Mouse (Mus musculus) hindbrain, postnatal 0 days (tissue): Measurements from ENCODE around the gene Tbck. TPM values are rescaled to one million over a fixed set of nuclear protein-coding genes. Genes with fewer than 3 reads are reported as not detected.

ENCODE experiments used
- ATAC-seq: fragments of 200-750 bp; cut with Nextera tagmentation; 2 replicates; pipeline ENCODE4 v1.8.0; 2017; ENCODE audit warnings: mild to moderate bottlenecking, moderate TSS enrichment, moderate library complexity
- DNase-seq: peaks from one replicate; pipeline ENCODE4 v3.0.0-alpha.2; 2015; ENCODE audit warnings: low spot score
- H3K27ac ChIP-seq: fragments of 300-500 bp; sonication (generic); 2 replicates; pipeline ENCODE4 v1.5.1; 2014; ENCODE audit warnings: mild to moderate bottlenecking
- H3K27me3 ChIP-seq: fragments of 300-500 bp; sonication (generic); 2 replicates; pipeline ENCODE4 v1.6.1; 2014; ENCODE audit warnings: low read length, mixed read lengths; ENCODE audit not compliant: insufficient read depth
- H3K36me3 ChIP-seq: fragments of 300-500 bp; sonication (generic); 2 replicates; pipeline ENCODE4 v1.6.1; 2014; ENCODE audit warnings: low read length, mixed read lengths; ENCODE audit not compliant: insufficient read depth
- H3K4me1 ChIP-seq: fragments of 300-500 bp; sonication (generic); 2 replicates; pipeline ENCODE4 v1.6.1; 2014; ENCODE audit warnings: antibody characterized with exemption, low read length, mixed read lengths; ENCODE audit not compliant: insufficient read depth
- H3K4me2 ChIP-seq: fragments of 300-500 bp; sonication (generic); 2 replicates; pipeline ENCODE4 v1.6.1; 2014; ENCODE audit warnings: low read depth, mild to moderate bottlenecking, low read length, moderate library complexity, mixed read lengths
- H3K4me3 ChIP-seq: fragments of 300-500 bp; sonication (generic); 2 replicates; pipeline ENCODE4 v1.5.1; 2014; ENCODE audit warnings: low read length
- H3K9ac ChIP-seq: fragments of 300-500 bp; sonication (generic); replicated peaks from 2 replicates; pipeline ENCODE4 v1.6.1; 2014; ENCODE audit warnings: mild to moderate bottlenecking, low read length, moderate library complexity, mixed read lengths
- H3K9me3 ChIP-seq: fragments of 300-500 bp; sonication (generic); 2 replicates; pipeline ENCODE4 v1.6.1; 2016; ENCODE audit warnings: low read length, mixed read lengths
- CTCF ChIP-seq: IDR thresholded peaks from 2 replicates; pipeline ENCODE4 v1.5.1; 2016; ENCODE audit warnings: antibody characterized with exemption, control low read depth, low read depth
- whole genome bisulfite sequencing: fragments of 180-500 bp; shearing (Covaris S2); extraction: QIAGEN DNeasy Blood & Tissue Kit; methylation state at CpG from one replicate; pipeline ENCODE4 v1.1.7; 2014; 5-methylcytosine and 5-hydroxymethylcytosine counted together
- polyA plus RNA-seq: library from polyadenylated mRNA; unstranded; fragments of >200 nt; fragmentation: Nextera tagmentation; extraction: Ambion mirVana; gene quantifications from 2 replicates; pipeline ENCODE4 v1.2.1, GENCODE M21; 2015
- total RNA-seq: library from RNA; depleted of rRNA; stranded (reverse); fragments of >200 nt; gene quantifications from 2 replicates; pipeline ENCODE4 v1.2.3, GENCODE M21; 2014

Tbck gene
- total and polyA plus RNA-seq, 2 experiments from 2014 or later = 32.1 to 38.6 TPM

DNA sequence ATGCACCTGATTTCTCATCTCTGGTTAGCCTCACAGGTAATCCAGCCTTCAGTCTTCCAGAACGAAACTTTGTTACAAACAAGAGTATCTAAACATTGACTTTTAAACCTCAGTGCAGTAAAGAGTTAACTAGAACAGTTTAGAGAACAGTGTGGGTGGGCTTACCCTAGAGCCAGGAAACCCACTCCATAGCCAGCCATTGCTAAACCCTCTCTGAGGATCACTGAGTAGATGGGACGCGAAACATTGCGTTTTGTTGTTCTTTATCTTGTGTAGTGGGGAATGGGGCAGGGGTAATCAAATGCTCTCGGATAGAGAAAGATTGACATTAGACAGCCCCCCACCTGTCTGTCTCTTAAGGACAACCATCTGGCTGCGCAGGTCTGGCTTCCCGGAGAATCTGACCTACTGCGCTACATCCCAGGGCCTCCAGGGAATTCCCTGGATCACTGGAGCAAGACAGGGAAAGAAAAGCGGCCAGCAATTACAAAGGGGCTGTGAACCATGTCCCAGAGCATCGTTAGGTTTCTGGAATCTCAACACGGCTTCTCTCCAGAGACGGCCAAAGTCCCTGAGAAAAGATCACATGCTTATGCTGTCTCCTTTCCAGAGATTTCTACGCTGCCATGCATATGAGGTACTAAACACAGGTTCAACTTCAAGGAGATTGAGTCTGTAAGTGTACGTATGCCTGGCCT, 192.2 kb downstream of the Tbck start:
- no peaks in the 10 kb centered on the region for H3K27me3 ChIP-seq
- 43% methylated on average over 14 of the region's 14 CpGs for WGBS
- H3K4me2 ChIP-seq = no peak overlapping the region

DNA sequence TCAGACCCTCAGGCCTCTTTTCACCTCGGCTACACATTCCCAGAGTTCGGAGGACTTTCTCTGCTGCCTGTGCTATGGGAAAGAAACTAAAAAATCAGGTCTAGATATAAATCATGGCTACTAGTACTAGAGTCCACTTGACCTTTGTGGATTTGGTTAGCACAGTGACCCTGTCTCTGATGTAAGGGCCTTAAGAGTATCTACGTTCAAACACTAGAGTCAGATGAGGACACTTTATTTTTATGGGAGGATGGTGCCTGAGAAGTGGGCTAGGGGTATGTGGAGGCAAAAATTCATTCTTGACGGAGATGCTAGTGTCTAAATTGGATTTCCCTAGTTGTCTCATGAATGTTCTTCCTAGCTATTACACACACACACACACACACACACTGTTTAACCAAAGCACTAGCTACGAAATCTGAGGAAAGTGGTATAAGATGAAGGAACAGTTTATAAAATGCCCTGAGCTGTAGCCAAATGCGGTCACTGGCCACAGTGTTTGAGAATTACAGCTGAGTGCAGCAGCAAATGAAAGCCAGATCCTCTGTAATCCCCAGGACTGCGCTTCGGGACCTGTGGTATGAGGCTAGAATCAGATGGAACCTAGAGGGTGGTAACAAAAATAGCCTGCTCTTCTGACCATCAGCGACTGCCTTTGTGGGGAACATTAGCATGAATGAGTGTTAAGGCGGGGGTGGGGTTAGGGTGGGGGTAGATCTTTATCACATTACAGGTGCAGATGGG, 193.2 kb downstream of the Tbck start:
- DNase-seq (no peak), ATAC-seq (no peak)
- Histone ChIP-seq H3K4me3 (no peak overlapping the region), H3K9me3 (no peaks in the 10 kb centered on the region), H3K4me2 (no peak overlapping the region), H3K27me3 (no peaks in the 10 kb centered on the region), H3K4me1 (no peaks in the 10 kb centered on the region; the same call in none of the 2 replicates), H3K9ac (no peak overlapping the region), H3K27ac (no peak overlapping the region), H3K36me3 (no peaks in the 10 kb centered on the region)
- TF ChIP-seq CTCF = no peak
- WGBS = 78% methylated on average over 10 of the region's 10 CpGs

More for the DNA sequence above, 192.2 kb downstream of the Tbck start:
- Histone ChIP-seq H3K36me3 (no peaks in the 10 kb centered on the region), H3K9ac (no peak overlapping the region), H3K4me3 (no peak overlapping the region), H3K9me3 (no peaks in the 10 kb centered on the region), H3K27ac (no peak overlapping the region), H3K4me1 (no peaks in the 10 kb centered on the region; the same call in none of the 2 replicates)
- ATAC-seq = peak; percentile 16; the same call in 1 of the 2 replicates
- DNase-seq = peak; percentile 30
- no peak for TF ChIP-seq CTCF

DNA sequence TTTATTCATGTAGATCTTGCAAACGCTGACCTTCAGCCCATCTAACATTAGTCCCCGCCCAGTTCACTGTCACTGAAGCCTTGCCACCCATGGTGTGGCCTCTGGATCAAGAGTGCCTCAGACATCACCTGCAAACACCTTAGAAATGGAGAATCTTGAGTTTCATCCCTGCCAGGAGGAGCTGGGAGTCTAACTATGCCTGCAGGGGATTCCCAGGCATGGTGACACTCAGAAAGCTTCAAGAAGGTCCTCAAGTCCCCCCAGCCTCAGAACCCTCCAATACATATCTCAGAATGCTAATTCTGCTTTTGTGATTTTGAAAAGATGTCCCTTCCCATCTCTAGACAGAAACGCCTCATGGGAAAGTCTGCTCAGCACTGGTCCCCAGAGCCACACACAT, 196.4 kb downstream of the Tbck start:
- ATAC-seq (0 out of 2 replicates have a peak, but pooled peaks have one; percentile 14), DNase-seq (no peak)
- no peak for TF ChIP-seq CTCF
- Histone ChIP-seq H3K4me2 (peak overlapping the region; percentile 19), H3K27ac (no peak overlapping the region), H3K27me3 (no peaks in the 10 kb centered on the region), H3K4me1 (no peaks in the 10 kb centered on the region; the same call in none of the 2 replicates), H3K9ac (no peak overlapping the region), H3K36me3 (no peaks in the 10 kb centered on the region), H3K9me3 (no peaks in the 10 kb centered on the region), H3K4me3 (no peak overlapping the region)
- 76% methylated on average over 3 of the region's 3 CpGs for WGBS

DNA sequence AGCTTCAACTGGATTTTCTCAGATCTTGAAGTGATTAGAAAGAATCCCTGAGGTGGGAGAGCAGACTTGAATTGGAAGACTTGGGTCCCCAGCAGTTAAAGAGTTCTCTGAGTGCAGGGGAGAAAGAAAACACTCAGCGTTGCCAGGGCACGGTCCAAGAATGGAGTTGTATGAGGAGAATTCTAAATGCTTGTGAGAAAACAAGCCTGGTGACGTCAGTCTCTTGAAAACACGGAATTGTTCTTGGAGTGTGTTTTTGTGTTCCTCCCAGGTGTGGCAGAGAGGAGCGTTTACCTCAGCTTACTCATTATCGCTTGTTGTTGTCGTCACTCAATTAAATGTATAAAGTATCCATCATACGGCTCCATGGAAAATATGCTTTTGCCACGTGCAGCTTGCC, 196.9 kb downstream of the Tbck start:
- no peaks in the 10 kb centered on the region for H3K9me3 ChIP-seq
- H3K27ac ChIP-seq = no peak overlapping the region
- no peak for TF ChIP-seq CTCF
- ATAC-seq (peak; percentile 75), DNase-seq (peak; percentile 61)
- H3K9ac ChIP-seq = no peak overlapping the region
- peak overlapping the region; percentile 19 for H3K4me2 ChIP-seq
- 39% methylated on average over 9 of the region's 9 CpGs for WGBS
- no peaks in the 10 kb centered on the region; the same call in none of the 2 replicates for H3K4me1 ChIP-seq
- H3K27me3 ChIP-seq = no peaks in the 10 kb centered on the region
- no peak overlapping the region for H3K4me3 ChIP-seq
- H3K36me3 ChIP-seq = no peaks in the 10 kb centered on the region

DNA sequence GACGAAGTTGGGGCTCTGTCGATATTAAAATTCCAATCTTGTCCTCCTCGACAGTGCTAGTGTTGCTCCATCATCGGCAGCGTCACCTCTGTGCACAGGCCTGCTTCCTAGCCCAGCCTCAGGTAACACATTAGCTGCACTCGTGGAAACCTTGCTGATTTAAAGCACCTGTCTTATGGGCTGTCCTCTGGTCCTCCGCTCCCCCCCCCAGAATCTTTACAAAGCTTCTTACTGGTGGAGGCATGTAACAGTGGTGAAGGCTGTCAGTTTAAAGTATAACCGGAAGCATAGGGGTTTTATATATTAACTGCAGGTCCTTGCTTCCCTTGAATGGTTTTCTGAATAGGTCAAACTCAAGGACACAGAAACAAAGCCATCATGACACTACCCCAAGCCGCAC, 199.3 kb downstream of the Tbck start:
- Histone ChIP-seq H3K4me2 (no peak overlapping the region), H3K4me1 (no peaks in the 10 kb centered on the region; the same call in 1 of the 2 replicates), H3K27me3 (no peaks in the 10 kb centered on the region), H3K4me3 (no peak overlapping the region), H3K27ac (no peak overlapping the region), H3K9ac (no peak overlapping the region), H3K9me3 (no peaks in the 10 kb centered on the region), H3K36me3 (no peaks in the 10 kb centered on the region)
- DNase-seq (no peak), ATAC-seq (no peak)
- 84% methylated on average over 9 of the region's 9 CpGs for WGBS
- TF ChIP-seq CTCF = no peak

DNA sequence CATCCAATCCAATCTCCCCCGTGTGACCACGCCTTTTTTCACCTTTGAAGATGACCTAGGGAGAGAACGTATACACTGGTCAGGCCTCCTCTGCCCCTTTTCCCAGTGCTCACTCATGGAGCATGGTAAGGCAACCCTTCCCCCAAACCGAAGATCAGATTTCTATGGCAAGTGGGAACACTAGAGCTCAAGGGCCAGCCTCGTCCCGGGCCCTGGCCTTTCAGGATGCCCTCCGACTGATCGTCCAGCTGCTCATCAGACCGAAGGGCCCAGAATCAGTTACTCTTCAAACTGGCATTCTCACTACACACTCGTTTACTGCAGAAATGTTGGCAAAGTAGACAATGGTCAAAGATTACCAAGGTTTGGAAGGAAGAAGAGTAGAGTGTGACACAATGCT, 200.5 kb downstream of the Tbck start:
- H3K27ac ChIP-seq = no peak overlapping the region
- ATAC-seq = no peak
- no peak for DNase-seq
- H3K4me2 ChIP-seq = no peak overlapping the region
- H3K36me3 ChIP-seq = no peaks in the 10 kb centered on the region
- no peaks in the 10 kb centered on the region; the same call in 1 of the 2 replicates for H3K4me1 ChIP-seq
- H3K27me3 ChIP-seq = no peaks in the 10 kb centered on the region
- H3K9ac ChIP-seq = no peak overlapping the region
- H3K4me3 ChIP-seq = no peak overlapping the region
- 87% methylated on average over 10 of the region's 10 CpGs for WGBS
- no peaks in the 10 kb centered on the region for H3K9me3 ChIP-seq
- TF ChIP-seq CTCF = no peak
